8 mouse cellular contexts compared by ENCODE assay signal in the genomic region with DNA sequence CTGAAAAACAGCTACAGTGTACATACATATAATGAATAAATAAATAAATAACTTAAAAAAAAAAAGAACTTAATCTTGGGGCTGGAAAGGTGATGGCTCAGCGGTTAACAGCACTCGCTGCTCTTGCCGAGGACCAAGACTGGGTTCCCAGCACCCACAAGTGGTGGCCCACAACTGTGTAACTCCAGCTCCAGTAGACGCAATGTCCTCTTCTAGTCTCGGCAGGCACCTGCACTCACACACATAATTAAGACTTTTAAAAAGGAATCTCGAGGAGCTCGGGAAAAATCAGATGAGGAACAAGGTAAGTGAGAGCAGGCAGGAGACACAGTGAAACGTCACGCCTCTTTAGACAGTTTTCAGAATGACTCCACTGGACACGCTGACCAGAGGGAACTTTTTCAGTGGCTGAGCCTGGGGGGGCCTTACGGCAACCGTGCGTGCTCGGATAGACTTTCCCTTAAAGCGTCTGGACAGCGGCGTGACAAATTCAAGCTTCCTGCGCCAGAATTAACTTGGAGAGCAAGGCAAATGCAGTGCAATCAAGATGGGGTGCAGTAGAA. TPM values are rescaled to one million over a fixed set of nuclear protein-coding genes. Genes with fewer than 3 reads are reported as not detected.
A peak's percentile ranks its signal among the peaks of the same experiment; 100 is the strongest.
DNase-seq lines count a peak whose midpoint lies in the region; ATAC-seq and TF ChIP-seq lines count a peak whose summit lies in the region.

No protein-coding gene starts in this region.

- peaks cover 4% of the 10 kb centered on the region; the same call in 1 of the 2 replicates for H3K4me1 ChIP-seq in kidney, embryonic 14.5 days (ENCODE audit: control insufficient read depth, insufficient read depth, low read length)
- H3K4me1 ChIP-seq in G1E (ENCODE audit: insufficient read depth, low read depth, low read length) = peaks cover 32% of the 10 kb centered on the region
- H3K4me1 ChIP-seq in forebrain, embryonic 10.5 days = peaks cover 19% of the 10 kb centered on the region
- peaks cover 27% of the 10 kb centered on the region for H3K4me1 ChIP-seq in liver, embryonic 13.5 days (replicated peaks)
- H3K4me1 ChIP-seq in stomach, postnatal 0 days (replicated peaks; ENCODE audit: control insufficient read depth, insufficient read depth) = no peaks in the 10 kb centered on the region

- H3K27ac ChIP-seq in kidney, embryonic 14.5 days (ENCODE audit: low read depth, low read length) = peak overlapping the region; percentile 88
- H3K27ac ChIP-seq in forebrain, embryonic 10.5 days = peak overlapping the region; percentile 91
- peak overlapping the region; percentile 85 for H3K27ac ChIP-seq in liver, embryonic 13.5 days
- peak overlapping the region; percentile 93 for H3K27ac ChIP-seq in stomach, postnatal 0 days (replicated peaks)

- H3K4me2 ChIP-seq in kidney, embryonic 14.5 days (replicated peaks; ENCODE audit: low read depth, low read length) = peak overlapping the region; percentile 84
- H3K4me2 ChIP-seq in liver, embryonic 13.5 days = peak overlapping the region; percentile 88
- peak overlapping the region; percentile 71 for H3K4me2 ChIP-seq in stomach, postnatal 0 days (replicated peaks; ENCODE audit: low read depth)

- H3K36me3 ChIP-seq in kidney, embryonic 14.5 days (ENCODE audit: control insufficient read depth, insufficient read depth, low read length) = peaks cover 6% of the 10 kb centered on the region; the same call in 1 of the 2 replicates
- peaks cover 40% of the 10 kb centered on the region for H3K36me3 ChIP-seq in G1E (replicated peaks)
- H3K36me3 ChIP-seq in forebrain, embryonic 10.5 days (replicated peaks) = peaks cover 33% of the 10 kb centered on the region
- H3K36me3 ChIP-seq in liver, embryonic 13.5 days = peaks cover 15% of the 10 kb centered on the region; the same call in 1 of the 2 replicates
- no peaks in the 10 kb centered on the region for H3K36me3 ChIP-seq in stomach, postnatal 0 days (ENCODE audit: control insufficient read depth, insufficient read depth, low read length)

- H3K4me3 ChIP-seq in kidney, embryonic 14.5 days (ENCODE audit: low read length) = peak overlapping the region; percentile 77
- H3K4me3 ChIP-seq in G1E (ENCODE audit: low read depth, low read length) = peak overlapping the region; percentile 95
- H3K4me3 ChIP-seq in forebrain, embryonic 10.5 days = peak overlapping the region; percentile 95
- peak overlapping the region; percentile 87 for H3K4me3 ChIP-seq in liver, embryonic 13.5 days (replicated peaks)
- peak overlapping the region; percentile 84 for H3K4me3 ChIP-seq in stomach, postnatal 0 days (ENCODE audit: low read depth, low read length)

- 0 out of 2 replicates have a peak, but pooled peaks cover 4% of the 10 kb centered on the region for H3K27me3 ChIP-seq in kidney, embryonic 14.5 days (ENCODE audit: control insufficient read depth, insufficient read depth, low read length)
- no peaks in the 10 kb centered on the region for H3K27me3 ChIP-seq in G1E (ENCODE audit: insufficient read depth, low read length)
- H3K27me3 ChIP-seq in forebrain, embryonic 10.5 days (ENCODE audit: poor library complexity, severe bottlenecking) = peaks cover 19% of the 10 kb centered on the region
- peaks cover 14% of the 10 kb centered on the region for H3K27me3 ChIP-seq in liver, embryonic 13.5 days
- H3K27me3 ChIP-seq in stomach, postnatal 0 days (ENCODE audit: control insufficient read depth, insufficient read depth, low read length) = 0 out of 2 replicates have a peak, but pooled peaks cover 2% of the 10 kb centered on the region

- peak overlapping the region; percentile 84 for H3K9ac ChIP-seq in kidney, embryonic 14.5 days (ENCODE audit: low read depth, low read length)
- H3K9ac ChIP-seq in liver, embryonic 13.5 days = peak overlapping the region; percentile 87
- peak overlapping the region; percentile 80 for H3K9ac ChIP-seq in stomach, postnatal 0 days (ENCODE audit: low read length)

- no peaks in the 10 kb centered on the region for H3K9me3 ChIP-seq in kidney, embryonic 14.5 days (ENCODE audit: control insufficient read depth, low read length)
- H3K9me3 ChIP-seq in G1E (replicated peaks) = no peaks in the 10 kb centered on the region
- no peaks in the 10 kb centered on the region for H3K9me3 ChIP-seq in forebrain, embryonic 10.5 days
- no peaks in the 10 kb centered on the region for H3K9me3 ChIP-seq in liver, embryonic 13.5 days (replicated peaks)
- no peaks in the 10 kb centered on the region for H3K9me3 ChIP-seq in stomach, postnatal 0 days (ENCODE audit: control insufficient read depth, low read length)

- DNase-seq in kidney, postnatal 4 days = no peak
- peak; percentile 2 for DNase-seq in G1E (ENCODE audit: low spot score)
- DNase-seq in forebrain, embryonic 10.5 days (ENCODE audit: extremely low spot score, low spot score) = no peak
- no peak for DNase-seq in liver, embryonic 13.5 days
- DNase-seq in stomach, postnatal 0 days (ENCODE audit: low spot score) = no peak
- no peak for DNase-seq in right cerebral cortex, adult 2 months (ENCODE audit: low spot score in 2 of 2)
- DNase-seq in left cerebral cortex, adult 9 months (ENCODE audit: low spot score in 2 of 2) = no peak

- ATAC-seq in kidney, embryonic 14.5 days (ENCODE audit: low FRiP score, low TSS enrichment) = peak; percentile 36
- ATAC-seq in G1E (ENCODE audit: extremely low read depth, insufficient number of reproducible peaks, low FRiP score, poor library complexity, severe bottlenecking) = no peak
- no peak for ATAC-seq in liver, embryonic 13.5 days (ENCODE audit: low read depth)
- ATAC-seq in stomach, postnatal 0 days (ENCODE audit: low FRiP score, low TSS enrichment) = peak; percentile 5; the same call in 1 of the 2 replicates

- WGBS in kidney, embryonic 14.5 days = 13% methylated on average over 18 of the region's 18 CpGs
- 15% methylated on average over 18 of the region's 18 CpGs for WGBS in forebrain, embryonic 10.5 days
- WGBS in liver, embryonic 13.5 days (ENCODE audit: insufficient replicate concordance) = 9% methylated on average over 18 of the region's 18 CpGs
- 10% methylated on average over 18 of the region's 18 CpGs for WGBS in stomach, postnatal 0 days

- no peak for TF ChIP-seq EP300 in stomach, postnatal 0 days (optimal IDR thresholded peaks at IDR 0.05)

- TF ChIP-seq CTCF in G1E (IDR thresholded peaks at IDR 0.05; ENCODE audit: low read depth, low read length) = no peak
- TF ChIP-seq CTCF in stomach, postnatal 0 days (IDR thresholded peaks at IDR 0.05; ENCODE audit: low read depth) = no peak

RNA-seq across cellular contexts. Expression of gene Cnot10, which starts 0.7 kb away (rescaled TPM):
- 41.8 and 74.7 TPM in 2 replicates for polyA plus RNA-seq in kidney, embryonic 14.5 days (2014; fragmentation: Nextera tagmentation; extraction: Ambion mirVana)
- total RNA-seq in G1E (2014; fragmentation: Nextera tagmentation) (32.2 and 40.4 TPM in 2 replicates), G1E (2017) (45.0 and 45.8 TPM in 2 replicates)
- 21.1 and 21.2 TPM in 2 replicates for polyA plus RNA-seq in G1E (2012)
- 73.7 and 74.4 TPM in 2 replicates for polyA plus RNA-seq in forebrain, embryonic 10.5 days (2016; fragmentation: Nextera tagmentation; extraction: Ambion mirVana)
- 26.9 and 32.5 TPM in 2 replicates for polyA plus RNA-seq in liver, embryonic 13.5 days (2015; fragmentation: Nextera tagmentation; extraction: Ambion mirVana)
- polyA plus RNA-seq in stomach, postnatal 0 days (2015; fragmentation: Nextera tagmentation; extraction: Ambion mirVana) = 24.4 and 26.4 TPM in 2 replicates

RNA-seq across cellular contexts. Expression of gene Dync1li1, which starts 49.3 kb away (rescaled TPM):
- polyA plus RNA-seq in kidney, embryonic 14.5 days (2014; fragmentation: Nextera tagmentation; extraction: Ambion mirVana) = 37.7 and 55.9 TPM in 2 replicates
- total RNA-seq in G1E (2014; fragmentation: Nextera tagmentation) (30.0 and 34.8 TPM in 2 replicates), G1E (2017) (52.6 and 57.2 TPM in 2 replicates)
- polyA plus RNA-seq in G1E (2012) = 19.6 and 21.2 TPM in 2 replicates
- polyA plus RNA-seq in forebrain, embryonic 10.5 days (2016; fragmentation: Nextera tagmentation; extraction: Ambion mirVana) = 74.6 and 78.8 TPM in 2 replicates
- 23.2 and 24.9 TPM in 2 replicates for polyA plus RNA-seq in liver, embryonic 13.5 days (2015; fragmentation: Nextera tagmentation; extraction: Ambion mirVana)
- 35.7 TPM in 2 replicates for polyA plus RNA-seq in stomach, postnatal 0 days (2015; fragmentation: Nextera tagmentation; extraction: Ambion mirVana)

Comparison
In these comparisons a context has a peak if more than half of its experiments do, and no peak if none do; other contexts are left out.
1. ATAC-seq: peak in kidney, embryonic 14.5 days (single experiment) and stomach, postnatal 0 days (single experiment); none in G1E (single experiment) and liver, embryonic 13.5 days (single experiment).
2. Peak in every context shown above with its lines, with median percentiles within 50 percentile points of each other: H3K27ac ChIP-seq, H3K4me2 ChIP-seq, H3K4me3 ChIP-seq and H3K9ac ChIP-seq.